Mouse (Mus musculus): ENCODE measurements around the gene Slc10a6. TPM values are rescaled to one million over a fixed set of nuclear protein-coding genes. Genes with fewer than 3 reads are reported as not detected.

Gene Slc10a6
- polyA plus RNA-seq (2015; fragmentation: Nextera tagmentation; extraction: Ambion mirVana) = 3.5 and 3.8 TPM in 2 replicates

GRCm38 (mm10) chr5:103629111-103629764 lies at the start of gene Slc10a6:
TSS of gene Slc10a6 (minus strand) at chr5:103629403.

GRCm38 (mm10) chr5:103655346-103656118 lies 26.3 kb upstream of the Slc10a6 start, which contains the start of gene 1700016H13Rik:
TSS of gene 1700016H13Rik (minus strand) at chr5:103656010.

Other genes starting within 250 kb of the Slc10a6 start
- gene Ptpn13, start 204.2 kb downstream of the Slc10a6 start, polyA plus RNA-seq (2015; fragmentation: Nextera tagmentation; extraction: Ambion mirVana) = 8.1 and 9.5 TPM in 2 replicates
- gene 1700016H13Rik, start 26.6 kb upstream of the Slc10a6 start, polyA plus RNA-seq (2015; fragmentation: Nextera tagmentation; extraction: Ambion mirVana) = 0.29 and 0.42 TPM in 2 replicates
- gene Aff1, start 63.0 kb upstream of the Slc10a6 start, polyA plus RNA-seq (2015; fragmentation: Nextera tagmentation; extraction: Ambion mirVana) = 7.6 and 9.2 TPM in 2 replicates